Mouse (Mus musculus) heart, embryonic 16.5 days (tissue): ENCODE data around the gene 9130213A22Rik. TPM values are rescaled to one million over a fixed set of nuclear protein-coding genes. Genes with fewer than 3 reads are reported as not detected.
A peak's percentile ranks its signal among the peaks of the same experiment; 100 is the strongest.

Experiments
- ATAC-seq: fragments of 200-750 bp; cut with Nextera tagmentation; replicated peaks from 2 replicates; pipeline ENCODE4 v1.8.0; 2017; ENCODE audit warnings: moderate number of reproducible peaks; ENCODE audit not compliant: insufficient read depth, low FRiP score; ENCODE audit errors: extremely low read depth
- H3K27ac ChIP-seq: fragments of 300-500 bp; sonication (generic); 2 replicates; pipeline ENCODE4 v1.5.1; 2014; ENCODE audit warnings: mild to moderate bottlenecking, low read length, control low read depth, moderate library complexity
- H3K27me3 ChIP-seq: fragments of 300-500 bp; sonication (generic); 2 replicates; pipeline ENCODE4 v1.6.1; 2014; ENCODE audit warnings: low read length, mixed read lengths; ENCODE audit not compliant: control insufficient read depth, insufficient read depth
- H3K36me3 ChIP-seq: fragments of 300-500 bp; sonication (generic); 2 replicates; pipeline ENCODE4 v1.6.1; 2014; ENCODE audit not compliant: control insufficient read depth, insufficient read depth
- H3K4me1 ChIP-seq: fragments of 300-500 bp; sonication (generic); 2 replicates; pipeline ENCODE4 v1.6.1; 2014; ENCODE audit warnings: low read length, mixed read lengths; ENCODE audit not compliant: control insufficient read depth, insufficient read depth
- H3K4me2 ChIP-seq: fragments of 300-500 bp; sonication (generic); 2 replicates; pipeline ENCODE4 v1.6.1; 2014; ENCODE audit warnings: low read depth, mild to moderate bottlenecking, control low read depth, low read length
- H3K4me3 ChIP-seq: fragments of 300-500 bp; sonication (generic); 2 replicates; pipeline ENCODE4 v1.5.1; 2014; ENCODE audit warnings: mild to moderate bottlenecking, control low read depth, low read length
- H3K9ac ChIP-seq: fragments of 300-500 bp; sonication (generic); 2 replicates; pipeline ENCODE4 v1.6.1; 2014; ENCODE audit warnings: low read length, control low read depth
- H3K9me3 ChIP-seq: fragments of 300-500 bp; sonication (generic); replicated peaks from 2 replicates; pipeline ENCODE4 v1.6.1; 2016; ENCODE audit warnings: low read length; ENCODE audit not compliant: control insufficient read depth
- WGBS: fragments of 180-500 bp; shearing (Covaris S2); extraction: QIAGEN DNeasy Blood & Tissue Kit; methylation state at CpG from one replicate; pipeline ENCODE4 v1.1.7; 2014; 5-methylcytosine and 5-hydroxymethylcytosine counted together
- polyA plus RNA-seq: library from polyadenylated mRNA; unstranded; fragments of >200 nt; fragmentation: Nextera tagmentation; extraction: Ambion mirVana; gene quantifications from 2 replicates; pipeline ENCODE4 v1.2.1, GENCODE M21; 2015

The 9130213A22Rik gene
- polyA plus RNA-seq: 0.41 and 0.72 TPM in 2 replicates

GRCm38 (mm10) chr11:69122336-69122951 is at the start of gene 9130213A22Rik:
Gene 9130213A22Rik, minus strand, starts transcription at chr11:69122589.
- no peaks in the 10 kb centered on the region for H3K27me3 ChIP-seq
- H3K36me3 ChIP-seq: no peaks in the 10 kb centered on the region
- H3K9me3 ChIP-seq: no peaks in the 10 kb centered on the region
- peak within 1 kb of the TSS; percentile 72 for H3K4me3 ChIP-seq
- peak within 1 kb of the TSS; percentile 83 for H3K4me2 ChIP-seq
- under 1% methylated on average over 62 of the region's 66 CpGs for WGBS
- peak; percentile 77 for ATAC-seq
- H3K27ac ChIP-seq: peak within 1 kb of the TSS; percentile 93
- H3K4me1 ChIP-seq: peaks cover 36% of the 10 kb centered on the region
- peak within 1 kb of the TSS; percentile 81 for H3K9ac ChIP-seq

- Histone ChIP-seq H3K36me3 (no peaks in the 10 kb centered on the region), H3K9me3 (no peaks in the 10 kb centered on the region), H3K27me3 (no peaks in the 10 kb centered on the region), H3K27ac (no peak overlapping the region), H3K9ac (no peak overlapping the region), H3K4me2 (no peak overlapping the region), H3K4me3 (no peak overlapping the region), H3K4me1 (no peaks in the 10 kb centered on the region)
- WGBS: 26% methylated on average over 7 of the region's 7 CpGs
- ATAC-seq: no peak
These were observed 49.2 kb upstream of the 9130213A22Rik start for GRCm38 (mm10) chr11:69171626-69172025.

- WGBS: 71% methylated on average over 12 of the region's 12 CpGs
These were observed 46.9 kb upstream of the 9130213A22Rik start for GRCm38 (mm10) chr11:69169313-69169712.

GRCm38 (mm10) chr11:69156800-69157199 is 34.4 kb upstream of the 9130213A22Rik start, which contains the start of gene Alox12b:
Gene Alox12b, plus strand, starts transcription at chr11:69156989.
- Histone ChIP-seq H3K4me3 (no peak within 1 kb of the TSS), H3K4me1 (no peaks in the 10 kb centered on the region), H3K4me2 (no peak within 1 kb of the TSS), H3K36me3 (no peaks in the 10 kb centered on the region), H3K27me3 (peaks cover 34% of the 10 kb centered on the region), H3K27ac (no peak within 1 kb of the TSS), H3K9me3 (no peaks in the 10 kb centered on the region), H3K9ac (no peak within 1 kb of the TSS)
- 2% methylated on average over 18 of the region's 18 CpGs for WGBS
- ATAC-seq: no peak

More at GRCm38 (mm10) chr11:69169313-69169712, 46.9 kb upstream of the 9130213A22Rik start:
- Histone ChIP-seq H3K4me3 (no peak overlapping the region), H3K4me2 (no peak overlapping the region), H3K4me1 (no peaks in the 10 kb centered on the region), H3K9ac (no peak overlapping the region), H3K9me3 (no peaks in the 10 kb centered on the region), H3K36me3 (no peaks in the 10 kb centered on the region), H3K27me3 (peaks cover 5% of the 10 kb centered on the region), H3K27ac (no peak overlapping the region)
- no peak for ATAC-seq

- H3K9ac ChIP-seq: no peak overlapping the region
- H3K27me3 ChIP-seq: peaks cover 34% of the 10 kb centered on the region
- H3K9me3 ChIP-seq: no peaks in the 10 kb centered on the region
- H3K4me1 ChIP-seq: no peaks in the 10 kb centered on the region
- no peak overlapping the region for H3K4me3 ChIP-seq
- WGBS: 26% methylated on average over 1 of the region's 1 CpGs
- ATAC-seq: no peak
- no peaks in the 10 kb centered on the region for H3K36me3 ChIP-seq
- no peak overlapping the region for H3K27ac ChIP-seq
- H3K4me2 ChIP-seq: no peak overlapping the region
These were observed 33.0 kb upstream of the 9130213A22Rik start for GRCm38 (mm10) chr11:69155351-69155750.

- H3K27ac ChIP-seq: no peak overlapping the region
- peaks cover 30% of the 10 kb centered on the region for H3K27me3 ChIP-seq
- H3K9me3 ChIP-seq: no peaks in the 10 kb centered on the region
- H3K4me2 ChIP-seq: no peak overlapping the region
- ATAC-seq: no peak
- no peaks in the 10 kb centered on the region for H3K36me3 ChIP-seq
- no peak overlapping the region for H3K4me3 ChIP-seq
- no peaks in the 10 kb centered on the region for H3K4me1 ChIP-seq
- WGBS: 76% methylated on average over 8 of the region's 8 CpGs
- no peak overlapping the region for H3K9ac ChIP-seq
These were observed 31.4 kb upstream of the 9130213A22Rik start for GRCm38 (mm10) chr11:69153831-69154230.

GRCm38 (mm10) chr11:69151004-69151403 is 28.6 kb upstream of the 9130213A22Rik start:
- Histone ChIP-seq H3K27ac (no peak overlapping the region), H3K27me3 (0 out of 2 replicates have a peak, but pooled peaks cover 4% of the 10 kb centered on the region), H3K4me2 (peak overlapping the region; percentile 54), H3K4me3 (peak overlapping the region; percentile 27), H3K4me1 (no peaks in the 10 kb centered on the region), H3K36me3 (no peaks in the 10 kb centered on the region), H3K9ac (peak overlapping the region; percentile 32; the same call in 1 of the 2 replicates), H3K9me3 (no peaks in the 10 kb centered on the region)
- 46% methylated on average over 6 of the region's 6 CpGs for WGBS
- ATAC-seq: no peak

GRCm38 (mm10) chr11:69150444-69150843 is 28.1 kb upstream of the 9130213A22Rik start:
- 7% methylated on average over 7 of the region's 7 CpGs for WGBS
- Histone ChIP-seq H3K9ac (peak overlapping the region; percentile 32; the same call in 1 of the 2 replicates), H3K4me2 (peak overlapping the region; percentile 54), H3K9me3 (no peaks in the 10 kb centered on the region), H3K36me3 (no peaks in the 10 kb centered on the region), H3K4me3 (peak overlapping the region; percentile 27), H3K27ac (no peak overlapping the region), H3K27me3 (0 out of 2 replicates have a peak, but pooled peaks cover 4% of the 10 kb centered on the region), H3K4me1 (no peaks in the 10 kb centered on the region)
- no peak for ATAC-seq

GRCm38 (mm10) chr11:69149728-69150127 is 27.3 kb upstream of the 9130213A22Rik start:
- Histone ChIP-seq H3K27ac (no peak overlapping the region), H3K27me3 (no peaks in the 10 kb centered on the region), H3K36me3 (no peaks in the 10 kb centered on the region), H3K4me2 (no peak overlapping the region), H3K4me3 (no peak overlapping the region), H3K9me3 (no peaks in the 10 kb centered on the region), H3K4me1 (no peaks in the 10 kb centered on the region), H3K9ac (no peak overlapping the region)
- no peak for ATAC-seq
- 50% methylated on average over 6 of the region's 6 CpGs for WGBS
